Mouse (Mus musculus) mouse trophoblast stem cell (cell line): ENCODE results near the gene Ano4.

Source experiments
- in situ Hi-C, 2 experiments: fragments of 300-500 bp; cut with MseI, MboI; formaldehyde crosslinking; loops; 2 replicates in 1 of 2; 3 replicates in 1 of 2; pipeline ENCODE4 v1.15.1; 2025

The Ano4 gene

GRCm38 (mm10) chr10:89344491-89345195 lies at the start of gene Ano4:
Gene Ano4 (minus strand): TSS chr10:89344762.
- in situ Hi-C loops: no loop called here

- in situ Hi-C loops: no loop called here
Observed at GRCm38 (mm10) chr10:89392687-89393086, 48.1 kb upstream of the Ano4 start.

GRCm38 (mm10) chr10:89391571-89392163 lies 47.1 kb upstream of the Ano4 start:
- in situ Hi-C loops: no loop called here

DNA sequence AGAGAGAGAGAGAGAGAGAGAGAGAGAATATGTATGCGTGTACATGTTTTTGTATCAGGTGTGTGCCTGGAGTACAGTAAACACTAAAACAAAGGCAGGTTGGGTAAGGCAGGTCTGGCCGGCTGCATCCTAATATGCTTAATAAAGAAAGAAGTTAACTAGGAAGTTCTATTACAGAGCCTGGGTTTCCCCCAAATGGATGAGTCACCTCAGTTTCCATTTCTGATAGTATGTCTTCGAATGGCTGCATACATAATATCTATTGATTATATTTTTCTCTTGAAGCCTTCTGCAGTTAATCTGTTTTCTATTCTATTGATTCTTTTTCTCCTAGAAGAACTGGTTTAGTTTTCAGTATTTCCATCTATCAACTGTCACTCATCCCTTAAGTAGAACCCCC lies 41.9 kb upstream of the Ano4 start:
- in situ Hi-C loops: no loop called here

DNA sequence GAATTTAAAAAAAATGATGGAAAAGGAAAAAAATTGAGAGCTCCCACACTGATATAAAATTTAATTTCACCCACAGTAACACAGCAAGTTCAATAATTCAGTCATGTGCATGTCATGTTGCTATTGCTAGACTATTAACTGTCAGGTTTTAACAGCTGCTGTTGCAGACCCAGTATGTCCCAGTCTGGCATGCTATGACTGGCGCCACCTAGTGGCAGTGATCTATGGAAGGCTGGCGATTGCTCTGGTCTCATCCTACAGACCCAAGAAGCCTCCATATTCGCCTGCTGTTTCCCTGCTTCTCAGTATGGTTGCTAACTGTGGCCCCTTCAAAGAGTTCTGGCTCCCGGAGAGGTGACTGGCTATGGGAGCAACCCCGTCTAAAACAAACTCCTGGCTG lies 38.9 kb upstream of the Ano4 start:
- in situ Hi-C loops: loop anchor here (5.0 kb wide), 1 partner anchor 56 kb away; no protein-coding TSS in a partner anchor

GRCm38 (mm10) chr10:89377750-89378149 lies 33.2 kb upstream of the Ano4 start:
- in situ Hi-C loops: no loop called here

DNA sequence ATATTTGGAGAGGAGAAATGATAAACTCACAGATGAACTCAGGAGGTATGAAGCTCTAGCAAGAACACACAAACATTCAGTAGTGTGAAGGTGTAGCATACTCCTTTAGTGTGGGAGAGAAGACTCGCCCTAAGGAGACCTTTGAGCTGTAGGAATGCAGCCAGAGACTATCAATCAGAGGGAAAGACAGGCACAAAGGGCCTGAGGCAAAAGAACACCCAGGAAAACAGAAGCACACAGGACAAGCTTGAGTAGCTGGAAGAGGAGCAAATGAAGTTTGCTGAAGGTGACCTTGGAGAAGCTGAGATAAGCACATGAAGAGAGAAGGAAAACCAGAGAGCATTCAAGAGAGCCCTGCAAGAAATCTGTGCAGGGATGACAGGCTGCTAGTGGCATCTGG lies 25.5 kb upstream of the Ano4 start:
- in situ Hi-C loops: no loop called here

GRCm38 (mm10) chr10:89358933-89359332 lies 14.4 kb upstream of the Ano4 start:
- in situ Hi-C loops: no loop called here

DNA sequence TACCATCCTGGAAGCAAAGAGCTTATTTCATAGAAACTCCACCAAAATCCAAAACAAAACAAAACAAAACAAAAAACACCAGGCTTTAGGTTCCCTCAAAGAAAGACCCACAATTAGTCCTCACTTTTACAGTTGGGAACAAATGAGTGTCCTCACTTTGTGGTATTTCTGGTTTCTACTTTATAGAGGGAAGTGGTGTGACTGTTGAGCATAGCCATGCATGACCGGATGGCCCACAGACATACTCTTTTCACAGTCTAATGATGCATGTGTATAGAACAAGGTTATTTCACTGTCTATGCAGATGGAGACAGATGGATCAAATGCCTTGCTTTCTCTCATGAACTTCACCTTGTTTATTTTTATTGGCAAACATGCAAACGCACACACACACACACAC lies 10.1 kb upstream of the Ano4 start:
- in situ Hi-C loops: no loop called here

GRCm38 (mm10) chr10:89351416-89351815 lies 6.9 kb upstream of the Ano4 start:
- in situ Hi-C loops: no loop called here

- in situ Hi-C loops: no loop called here
Observed at GRCm38 (mm10) chr10:89345606-89346005, 1.0 kb upstream of the Ano4 start.

DNA sequence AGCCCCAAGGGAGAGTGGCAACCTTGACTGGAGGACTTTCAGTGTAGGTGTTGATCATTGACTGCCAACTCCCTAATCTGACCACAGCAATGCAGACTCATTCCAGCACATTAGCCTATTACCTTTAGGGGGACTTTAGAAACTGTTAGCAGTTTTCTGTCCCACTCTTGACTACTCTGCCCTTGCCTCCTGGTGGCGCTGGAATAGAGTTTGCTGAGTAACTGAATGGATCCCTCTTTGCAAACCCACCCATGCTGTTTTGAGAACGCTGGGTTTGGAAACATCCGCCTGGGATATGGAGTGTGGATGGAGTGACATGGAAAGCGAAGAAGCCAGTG lies 603 bp upstream of the Ano4 start:
- in situ Hi-C loops: no loop called here

DNA sequence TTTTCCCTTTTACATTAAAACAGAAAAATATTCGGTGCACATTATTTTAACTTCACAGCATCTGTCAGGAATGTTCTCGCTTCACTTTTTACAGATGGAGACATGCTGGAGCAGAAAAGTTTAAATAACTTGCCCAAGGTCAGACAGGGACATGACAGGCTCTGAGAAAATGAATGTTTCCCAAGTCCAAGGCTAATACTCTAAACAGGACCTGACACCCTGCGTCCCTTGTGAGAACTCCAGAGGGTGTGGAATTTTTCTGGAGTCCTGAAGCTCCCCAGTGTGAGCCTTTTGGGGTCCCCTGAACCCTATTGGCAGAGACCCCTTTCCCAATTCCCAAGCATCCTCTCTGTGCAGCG lies 451 bp downstream of the Ano4 start:
- in situ Hi-C loops: no loop called here

- in situ Hi-C loops: no loop called here
Observed at GRCm38 (mm10) chr10:89343716-89344115, 846 bp downstream of the Ano4 start.

- in situ Hi-C loops: no loop called here
Observed at GRCm38 (mm10) chr10:89330261-89330660, 14.3 kb downstream of the Ano4 start.

DNA sequence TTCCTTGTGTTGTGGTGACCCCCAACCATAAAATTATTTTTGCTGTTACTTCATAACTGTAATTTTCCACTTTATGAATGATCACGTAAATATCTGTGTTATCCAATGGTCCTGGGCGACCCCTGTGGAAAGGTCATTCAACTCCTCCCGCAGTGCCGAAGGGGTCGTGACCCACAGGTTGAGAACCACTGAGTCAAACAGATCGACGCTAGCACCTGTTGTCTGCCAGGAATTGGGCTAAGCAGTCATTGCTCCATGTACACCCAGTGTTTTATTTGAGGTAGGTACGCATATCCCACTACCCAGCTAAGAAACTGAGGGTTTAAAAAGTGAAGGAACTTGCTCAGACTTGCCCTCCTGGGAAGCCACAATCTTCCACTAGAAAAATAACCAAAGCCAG lies 14.8 kb downstream of the Ano4 start:
- in situ Hi-C loops: loop anchor here (5.0 kb wide), 1 partner anchor 52 kb away; no protein-coding TSS in a partner anchor

- in situ Hi-C loops: loop anchor here (5.0 kb wide), 1 partner anchor 53 kb away; no protein-coding TSS in a partner anchor
Observed at GRCm38 (mm10) chr10:89328876-89329275, 15.7 kb downstream of the Ano4 start.

GRCm38 (mm10) chr10:89327004-89327511 lies 17.5 kb downstream of the Ano4 start:
- in situ Hi-C loops: loop anchor here (5.0 kb wide), 1 partner anchor 55 kb away; no protein-coding TSS in a partner anchor

DNA sequence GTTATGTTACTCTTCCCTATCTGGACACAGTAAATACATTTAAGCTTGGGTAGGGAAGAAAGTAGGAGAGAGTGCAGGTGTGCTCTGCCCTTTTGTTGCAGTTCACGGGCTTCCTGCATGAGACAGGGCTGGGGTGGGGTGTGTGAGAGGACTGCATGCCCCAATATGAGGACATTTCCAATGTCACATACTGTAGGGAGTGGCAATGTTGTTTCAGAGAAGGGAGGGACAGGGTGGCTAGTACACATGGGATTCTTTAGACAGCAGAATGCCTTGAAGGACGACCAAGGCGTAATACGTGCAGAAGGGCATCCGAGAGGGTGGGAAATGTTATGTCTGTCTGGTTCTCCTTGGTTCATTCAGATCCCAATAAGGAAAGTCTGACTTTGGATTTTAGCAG lies 18.2 kb downstream of the Ano4 start:
- in situ Hi-C loops: loop anchor here (5.0 kb wide), 1 partner anchor 56 kb away; no protein-coding TSS in a partner anchor

- in situ Hi-C loops: no loop called here
Observed at GRCm38 (mm10) chr10:89307566-89307965, 37.0 kb downstream of the Ano4 start.

GRCm38 (mm10) chr10:89300346-89300745 lies 44.2 kb downstream of the Ano4 start:
- in situ Hi-C loops: no loop called here

GRCm38 (mm10) chr10:89292784-89293183 lies 51.8 kb downstream of the Ano4 start:
- in situ Hi-C loops: no loop called here

GRCm38 (mm10) chr10:89290698-89291097 lies 53.9 kb downstream of the Ano4 start:
- in situ Hi-C loops: no loop called here
